Mouse (Mus musculus): Measurements from ENCODE around the gene Fbxo34.
"Not testable (repeated sequence)": the region's sequence is repeated elsewhere in the genome, so short reads cannot be mapped to it uniquely, and the experiment has no call there.

The Fbxo34 gene

DNA sequence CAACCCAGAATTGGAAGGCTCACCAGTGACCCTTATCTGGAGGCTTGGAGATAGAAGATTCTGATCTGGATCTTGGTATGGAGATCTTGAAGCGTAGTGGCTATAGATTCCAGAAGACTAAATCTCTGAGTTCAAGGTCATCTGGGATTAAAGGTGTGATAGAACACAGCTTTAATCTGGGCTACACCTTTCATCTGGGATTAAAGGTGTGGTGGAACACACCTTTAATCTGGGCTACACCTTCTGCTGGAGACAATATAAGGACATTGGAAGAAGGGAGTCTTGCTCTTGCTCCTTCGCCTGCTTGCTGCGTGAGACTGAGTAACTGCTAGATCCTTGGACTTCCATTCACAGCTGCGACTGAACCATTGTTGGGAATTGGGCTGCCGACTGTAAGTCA is at the start of gene Fbxo34:
Gene Fbxo34 (plus strand): TSS at position 301 of the 400 bp plus-strand sequence.
- not testable (repeated sequence) for DNase-seq

DNA sequence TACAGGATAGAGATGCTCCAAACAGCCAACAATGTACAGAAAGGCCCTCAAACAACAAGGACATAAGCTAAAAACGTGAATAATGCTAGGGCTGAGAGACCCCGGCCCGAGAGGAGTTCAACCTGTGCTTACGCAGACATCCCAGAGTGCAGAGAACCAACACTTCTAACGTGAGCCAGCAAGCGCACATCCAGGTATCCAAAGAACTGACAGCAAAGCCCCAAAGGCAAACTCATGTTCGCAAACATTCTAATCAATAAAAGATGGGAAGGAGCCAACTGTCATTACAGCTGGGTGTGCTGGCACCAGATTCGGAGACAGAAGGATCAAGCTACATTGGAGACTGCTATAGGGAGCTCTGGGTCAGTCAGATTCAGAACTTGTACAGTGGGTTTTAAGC is 47.5 kb upstream of the Fbxo34 start:
- no peak for DNase-seq

DNA sequence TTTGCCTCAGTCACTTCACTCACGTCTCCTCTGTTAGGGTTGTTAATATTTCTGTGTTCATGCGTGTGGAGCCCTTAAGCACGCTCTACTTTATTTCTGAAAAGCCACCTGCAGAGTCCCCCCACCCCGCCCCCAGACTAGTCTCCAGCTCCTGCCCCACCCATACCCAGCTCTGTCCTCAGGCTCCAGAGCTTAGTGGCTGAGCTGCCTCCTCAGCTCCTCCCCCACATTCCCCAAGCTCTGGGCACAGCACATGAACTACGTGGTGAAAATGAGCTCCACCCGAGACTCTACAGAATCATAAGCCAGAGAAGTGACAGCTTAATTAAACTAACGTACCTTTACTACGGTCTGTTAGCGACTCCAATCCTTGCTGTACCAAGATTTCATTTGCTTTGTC is 44.2 kb upstream of the Fbxo34 start:
- no peak for DNase-seq

DNA sequence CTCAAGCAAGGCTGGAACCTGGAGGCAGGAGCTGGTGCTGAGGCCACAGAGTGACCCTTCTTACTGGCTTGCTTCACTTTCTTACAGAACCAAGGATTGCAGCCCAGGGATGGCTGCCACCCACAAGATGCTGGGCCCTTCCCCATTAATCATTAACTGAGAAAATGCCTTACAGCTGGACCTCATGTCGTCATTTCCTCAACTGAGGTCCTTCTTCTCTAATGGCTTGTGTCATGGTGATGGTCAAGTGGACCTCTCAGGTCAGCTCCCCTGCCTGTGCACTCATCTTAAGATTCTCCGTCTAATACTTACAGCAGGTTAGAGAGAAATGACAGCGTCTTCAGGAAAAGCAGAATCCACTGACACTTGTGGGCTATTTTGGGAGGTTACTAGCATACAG is 32.9 kb upstream of the Fbxo34 start:
- DNase-seq = no peak

DNA sequence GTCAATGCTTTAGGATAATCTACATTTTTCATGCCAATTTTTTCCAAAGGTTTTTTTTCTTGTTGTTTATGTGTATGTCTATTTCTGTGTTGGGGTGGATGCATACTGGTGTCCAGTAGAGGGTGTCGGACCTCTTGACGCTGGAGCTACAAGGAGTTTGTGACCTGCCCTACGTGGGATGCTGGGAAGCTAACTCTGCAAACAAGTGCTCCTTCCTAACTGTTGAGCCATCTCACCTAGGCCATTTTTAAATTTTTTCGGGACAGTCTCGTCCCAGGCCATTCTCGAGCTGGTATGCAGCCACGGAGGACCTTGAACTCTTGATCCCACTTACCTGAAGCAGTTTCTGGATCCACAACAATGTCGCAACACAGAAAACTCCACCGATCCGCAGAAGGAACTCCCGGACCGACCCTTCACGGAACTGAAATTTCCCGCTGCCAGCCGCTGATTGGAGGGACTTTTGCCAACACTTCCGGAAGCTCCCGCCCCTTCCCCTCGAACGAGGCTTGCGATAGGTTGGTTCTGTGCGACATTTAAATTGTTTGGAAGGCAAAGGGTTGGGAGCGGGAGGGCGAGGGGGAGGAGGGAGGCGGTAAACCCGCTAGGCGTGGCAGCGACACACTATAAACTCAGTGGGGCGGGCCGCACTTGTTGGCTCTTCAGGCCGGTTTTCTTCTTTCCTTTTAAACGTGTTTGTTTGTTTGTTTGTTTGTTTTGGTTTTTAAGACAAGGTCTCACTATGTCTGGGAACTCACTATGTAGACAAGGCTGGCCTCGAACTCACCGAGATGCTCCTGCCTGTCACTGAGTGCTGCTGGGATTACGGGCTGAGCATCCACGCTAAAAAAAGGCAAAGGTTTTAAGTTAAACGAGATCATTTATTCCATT is 32.2 kb upstream of the Fbxo34 start, which contains the start of gene Dlgap5:
Gene Dlgap5 (minus strand): TSS at position 633 of the 891 bp plus-strand sequence.
- peak; percentile 88 for DNase-seq

DNA sequence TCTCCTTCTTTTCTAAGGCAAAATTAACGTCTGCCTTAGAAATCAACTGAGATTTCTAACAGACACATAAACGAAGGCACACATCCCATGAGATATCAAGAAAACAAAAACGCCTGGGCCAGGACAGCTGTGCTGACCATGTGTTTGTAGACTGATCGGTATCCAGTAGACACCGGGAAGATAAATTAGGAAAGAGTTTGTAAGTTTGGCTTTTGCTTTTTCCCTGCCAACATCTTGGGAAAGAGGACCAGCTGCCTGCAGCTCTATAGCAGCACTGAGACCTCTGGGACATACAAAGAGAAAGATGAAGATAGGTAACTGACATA is 31.6 kb upstream of the Fbxo34 start:
- no peak for DNase-seq

DNA sequence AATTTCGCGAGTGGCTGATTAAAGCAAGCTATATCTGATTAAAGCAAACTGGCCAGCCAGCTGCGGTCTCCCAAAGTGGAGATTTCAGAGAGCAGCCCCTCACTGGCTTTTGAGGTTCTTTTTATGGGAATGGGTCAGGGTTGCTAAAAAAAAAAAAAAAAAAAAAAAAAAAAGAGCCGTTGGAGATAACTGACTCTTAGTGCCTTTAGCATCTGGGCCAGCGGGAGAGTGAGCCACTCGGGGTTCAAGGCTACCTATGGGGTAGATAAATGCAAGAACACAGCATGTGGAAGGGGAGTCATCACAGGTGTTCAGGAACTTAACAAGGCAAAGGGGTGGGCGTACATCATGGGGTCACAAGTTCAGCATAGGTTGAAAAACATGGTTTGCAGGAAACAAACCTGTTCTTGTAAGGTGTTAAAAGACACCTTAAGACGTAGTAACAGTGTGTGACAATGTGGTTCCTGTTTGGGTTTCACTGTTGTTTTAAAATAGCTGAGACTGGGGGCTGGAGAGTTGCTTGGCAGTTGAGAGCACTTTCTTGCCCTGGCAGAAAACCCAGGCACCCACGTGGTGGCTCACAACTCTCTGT is 31.1 kb upstream of the Fbxo34 start:
- no peak for DNase-seq

DNA sequence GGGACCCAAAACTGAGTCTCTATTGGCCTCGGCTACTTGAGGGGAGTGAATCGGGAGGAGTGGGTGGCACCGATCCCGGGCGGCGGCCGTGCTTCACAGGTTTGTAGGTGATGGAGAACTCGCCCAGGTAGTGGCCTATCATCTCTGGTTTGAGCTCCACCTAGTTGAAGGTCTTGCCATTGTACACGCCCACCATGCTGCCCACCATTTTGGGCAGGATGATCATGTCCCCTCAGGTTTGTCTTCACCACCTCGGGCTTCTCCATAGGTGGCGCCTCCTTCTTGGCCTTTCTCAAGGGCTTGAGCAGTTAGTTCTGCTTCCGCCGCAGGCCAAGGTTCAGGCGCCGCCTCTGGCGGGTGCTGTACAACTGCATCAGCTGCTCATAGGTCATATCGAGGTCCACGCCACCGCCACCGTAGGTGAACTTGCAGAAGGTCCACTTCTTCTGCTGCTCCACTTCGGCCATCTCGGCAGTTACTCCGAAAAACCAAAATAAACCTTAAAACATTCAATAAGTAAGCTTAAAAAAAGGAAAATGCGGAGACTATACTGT is 30.4 kb upstream of the Fbxo34 start:
- no peak for DNase-seq

DNA sequence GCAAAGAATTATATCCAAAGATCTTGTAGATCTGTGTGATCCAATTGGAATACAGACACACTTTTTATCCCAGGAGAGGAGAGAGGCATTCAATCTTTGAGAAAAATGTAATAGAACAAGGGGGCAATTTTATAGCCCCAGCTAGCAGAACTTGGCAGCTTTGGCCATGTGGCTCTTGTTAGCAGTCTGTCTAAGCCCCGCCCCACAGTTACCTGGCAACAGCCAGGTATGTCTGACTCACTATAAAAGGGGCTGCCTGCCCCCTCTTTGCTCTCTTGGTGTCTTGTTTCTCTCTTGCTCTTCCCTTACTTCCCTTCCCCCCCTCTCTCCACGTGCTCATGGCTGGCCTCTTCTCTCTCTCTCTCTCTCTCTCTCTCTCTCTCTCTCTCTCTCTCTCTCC is 28.6 kb upstream of the Fbxo34 start:
- peak; percentile 4 to 12 for DNase-seq

DNA sequence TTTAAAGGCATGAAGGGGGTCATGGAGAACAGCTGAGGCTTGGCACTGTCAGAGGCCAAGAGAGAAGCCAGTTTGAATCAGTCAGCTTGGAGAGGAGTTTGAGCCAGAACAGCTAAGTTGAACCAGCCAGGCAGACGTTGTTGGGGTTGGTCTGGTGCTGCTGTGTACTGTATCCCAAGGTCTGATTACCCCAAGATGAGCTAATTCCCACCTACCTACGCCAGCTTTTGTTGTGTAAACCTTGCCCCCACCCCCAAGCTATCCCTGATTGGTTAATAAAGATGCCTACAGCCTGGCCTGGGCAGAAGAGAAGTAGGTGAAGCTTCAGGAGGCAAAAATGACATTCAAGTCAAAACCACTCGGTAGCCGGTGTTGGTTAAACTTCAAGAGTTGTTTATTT is 27.8 kb upstream of the Fbxo34 start:
- no peak for DNase-seq

DNA sequence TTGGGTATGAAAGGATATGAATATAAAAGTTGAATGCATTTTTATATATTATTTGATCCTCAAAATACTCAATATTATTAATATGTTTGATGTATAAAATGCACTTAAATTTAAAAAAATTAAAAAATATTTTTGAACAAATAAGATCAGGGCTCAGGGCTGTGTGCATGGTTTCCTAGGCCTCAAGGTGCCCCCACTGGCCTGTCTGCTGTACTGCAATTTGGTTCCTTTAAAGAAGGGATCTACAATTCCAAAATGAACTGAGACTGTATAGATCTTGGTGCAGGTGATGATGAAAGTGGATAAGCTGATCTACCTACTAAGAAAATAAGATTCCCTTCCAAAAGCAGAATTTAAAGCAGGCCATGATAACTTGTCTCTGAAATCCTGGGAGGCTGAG is 17.2 kb upstream of the Fbxo34 start:
- DNase-seq = peak; percentile 19 to 42

DNA sequence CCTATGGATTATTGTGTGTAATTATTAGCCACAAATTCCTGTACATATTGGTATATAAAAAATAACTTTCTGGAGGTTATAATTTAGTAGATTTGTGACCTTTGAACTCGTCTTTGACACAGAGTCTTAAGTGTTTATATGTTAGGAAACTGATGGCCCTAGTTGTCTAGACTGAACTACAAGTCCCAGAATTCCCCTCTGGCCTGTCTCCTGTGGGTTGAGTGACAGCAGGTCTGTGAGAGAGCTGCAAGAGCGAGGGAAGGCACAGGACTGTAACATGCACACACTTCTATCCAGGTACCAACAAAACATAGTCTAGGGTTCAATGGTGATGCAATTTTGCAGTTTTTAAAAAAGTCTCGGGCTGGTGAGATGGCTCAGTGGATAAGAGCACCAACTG is 11.3 kb upstream of the Fbxo34 start:
- DNase-seq = no peak

DNA sequence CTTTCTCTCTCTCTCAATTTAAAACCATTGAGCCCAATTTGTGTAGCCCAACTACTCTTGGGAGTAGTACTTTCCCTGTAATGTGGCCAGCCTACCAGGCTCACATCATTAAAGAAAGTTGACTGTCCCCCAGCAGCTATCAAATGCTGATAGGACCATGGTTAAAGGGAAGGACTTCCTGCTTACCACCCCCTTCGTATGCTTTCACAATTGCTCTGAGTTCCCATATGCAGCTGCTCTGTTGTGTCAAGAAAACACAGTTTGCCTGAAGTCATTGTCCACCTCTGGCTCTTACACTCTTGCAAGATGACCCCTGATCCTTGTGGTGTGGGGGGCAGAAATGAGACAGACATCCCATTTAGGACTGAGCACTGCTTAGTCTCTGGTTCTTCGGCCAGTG is 5.3 kb upstream of the Fbxo34 start:
- DNase-seq = no peak

DNA sequence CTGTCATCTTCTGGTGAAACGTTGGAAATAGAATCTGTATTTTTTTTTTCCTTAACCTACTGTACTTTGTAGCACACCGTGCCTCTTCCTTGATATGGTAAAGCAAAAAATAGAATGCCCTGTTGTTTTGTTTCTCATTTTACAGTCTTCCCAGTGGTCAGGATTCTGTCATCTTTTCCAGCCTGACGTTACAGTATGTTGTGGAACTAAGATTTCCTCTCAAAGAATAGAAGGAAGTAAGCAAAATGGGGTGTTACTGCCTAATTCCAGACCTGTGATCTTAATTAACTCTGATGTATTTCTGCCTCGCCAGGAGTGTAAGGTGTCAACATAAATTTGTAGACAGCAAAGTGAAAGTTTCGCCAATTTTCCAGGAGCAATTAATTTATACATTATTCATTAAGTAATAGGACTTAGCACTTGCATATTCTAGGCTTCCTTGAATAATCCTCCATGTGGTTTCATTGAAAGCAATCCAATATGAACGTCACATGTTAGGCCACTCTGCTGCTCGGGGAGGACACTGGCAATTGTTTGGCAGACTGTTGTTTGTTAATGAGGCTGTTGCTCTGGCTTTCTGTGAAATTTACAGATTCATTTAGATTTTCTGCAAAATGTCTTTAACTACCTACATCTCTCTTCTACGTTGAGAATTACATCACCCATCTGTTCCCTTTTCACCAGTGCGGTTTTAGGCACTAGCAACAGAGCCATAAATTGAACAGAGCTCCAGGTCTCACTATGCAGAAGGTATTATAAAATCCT is 4.7 kb upstream of the Fbxo34 start:
- no peak for DNase-seq

DNA sequence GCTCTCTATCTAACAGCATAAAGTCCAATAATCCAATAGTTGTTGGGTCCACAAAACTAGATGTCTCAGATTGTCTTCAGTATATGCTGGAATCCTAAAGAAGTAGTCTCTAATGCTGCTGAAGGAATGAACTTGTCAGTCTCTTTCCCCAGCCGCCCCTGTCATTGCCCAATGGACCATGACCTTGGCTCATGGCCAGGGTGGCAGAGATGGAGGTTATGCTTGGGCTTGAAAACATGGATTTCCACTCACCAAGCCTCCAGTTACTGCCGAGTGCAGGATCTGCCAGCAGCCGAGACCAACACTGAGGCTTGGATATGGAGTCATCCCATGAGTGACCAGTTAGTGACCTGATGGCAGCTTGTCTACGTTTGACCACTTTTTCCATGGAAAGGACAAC is 9.3 kb downstream of the Fbxo34 start:
- no peak for DNase-seq

DNA sequence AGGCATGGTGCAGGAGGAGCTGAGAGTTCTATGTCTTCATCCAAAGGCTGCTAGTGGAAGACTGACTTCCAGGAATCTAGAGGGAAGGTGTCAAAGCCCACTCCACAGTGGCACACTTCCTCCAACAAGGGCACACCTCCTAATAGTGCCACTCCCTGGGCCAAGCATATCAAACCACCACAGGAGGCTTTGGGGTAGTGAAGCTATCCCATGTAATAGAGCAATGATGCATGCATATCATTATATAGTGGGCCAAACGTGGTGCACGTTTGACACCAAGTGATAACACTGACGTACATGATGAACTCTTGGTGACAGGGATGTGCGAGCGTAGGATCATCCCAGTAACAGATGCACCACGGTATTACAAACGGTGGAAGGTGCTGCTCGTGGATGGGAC is 11.8 kb downstream of the Fbxo34 start:
- no peak for DNase-seq

DNA sequence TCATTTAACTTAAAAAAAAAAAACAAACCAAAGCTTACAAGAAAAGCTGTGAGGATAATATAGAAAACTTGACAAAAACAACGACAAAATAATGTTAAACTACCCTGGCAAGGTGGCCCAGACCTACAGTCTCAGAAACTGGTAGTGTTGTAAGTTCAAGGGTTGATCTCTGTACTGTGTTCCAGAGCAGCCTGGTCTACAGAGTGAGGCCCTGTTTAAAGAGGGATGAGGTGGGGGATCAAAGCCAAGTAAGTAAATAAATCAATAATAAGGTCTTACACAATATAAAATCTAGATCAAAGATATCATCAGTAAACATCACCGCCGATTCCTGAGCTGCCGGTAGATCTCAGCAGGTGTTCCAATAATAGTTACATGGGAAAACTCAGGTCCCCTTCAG is 12.2 kb downstream of the Fbxo34 start:
- DNase-seq = no peak

DNA sequence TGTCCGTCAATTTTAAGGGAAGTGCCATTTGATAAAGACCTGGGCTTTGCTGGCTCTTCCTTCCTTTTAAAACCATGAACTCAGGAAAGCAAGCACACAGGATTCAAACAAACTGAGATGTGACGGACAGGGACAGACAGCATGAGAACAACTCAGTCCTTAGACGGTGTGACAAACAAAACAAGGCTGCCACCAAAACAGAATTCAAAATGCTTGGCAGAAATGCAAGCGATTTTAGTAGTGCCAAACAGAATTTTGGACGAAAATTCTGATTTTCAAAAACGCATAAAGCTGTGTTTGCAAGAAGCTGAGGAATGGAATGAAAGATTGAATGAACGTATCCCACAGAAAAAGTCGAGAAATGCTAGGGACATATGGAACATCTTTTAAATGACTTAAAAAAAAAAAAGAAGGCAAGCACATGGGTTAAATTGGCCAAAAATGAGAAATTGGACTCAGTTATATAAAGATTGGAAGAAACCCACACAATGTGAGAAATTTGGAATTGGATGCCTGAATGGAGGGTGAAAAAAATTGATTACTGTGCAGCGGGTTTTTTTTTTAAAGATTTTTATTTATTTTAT is 12.7 kb downstream of the Fbxo34 start:
- no peak for DNase-seq

DNA sequence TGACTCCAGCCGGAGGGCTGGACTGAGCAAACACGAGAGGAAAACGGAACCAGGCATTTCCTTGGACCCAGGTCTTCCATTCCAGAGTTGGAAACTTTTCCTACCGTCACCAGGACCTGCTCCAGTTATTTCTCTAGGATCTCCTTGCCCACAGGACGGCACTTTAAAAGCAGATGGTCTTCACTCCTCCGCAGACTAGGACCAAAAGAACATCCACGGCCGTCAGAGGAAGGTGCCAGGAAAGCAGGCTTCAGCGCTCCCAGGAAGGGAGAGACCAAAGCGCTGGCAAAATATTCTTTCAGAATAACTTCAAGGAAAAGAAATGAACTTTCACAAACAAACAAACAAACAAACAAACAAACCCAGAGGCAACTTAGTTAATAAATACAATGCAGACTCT is 14.2 kb downstream of the Fbxo34 start:
- DNase-seq = no peak

DNA sequence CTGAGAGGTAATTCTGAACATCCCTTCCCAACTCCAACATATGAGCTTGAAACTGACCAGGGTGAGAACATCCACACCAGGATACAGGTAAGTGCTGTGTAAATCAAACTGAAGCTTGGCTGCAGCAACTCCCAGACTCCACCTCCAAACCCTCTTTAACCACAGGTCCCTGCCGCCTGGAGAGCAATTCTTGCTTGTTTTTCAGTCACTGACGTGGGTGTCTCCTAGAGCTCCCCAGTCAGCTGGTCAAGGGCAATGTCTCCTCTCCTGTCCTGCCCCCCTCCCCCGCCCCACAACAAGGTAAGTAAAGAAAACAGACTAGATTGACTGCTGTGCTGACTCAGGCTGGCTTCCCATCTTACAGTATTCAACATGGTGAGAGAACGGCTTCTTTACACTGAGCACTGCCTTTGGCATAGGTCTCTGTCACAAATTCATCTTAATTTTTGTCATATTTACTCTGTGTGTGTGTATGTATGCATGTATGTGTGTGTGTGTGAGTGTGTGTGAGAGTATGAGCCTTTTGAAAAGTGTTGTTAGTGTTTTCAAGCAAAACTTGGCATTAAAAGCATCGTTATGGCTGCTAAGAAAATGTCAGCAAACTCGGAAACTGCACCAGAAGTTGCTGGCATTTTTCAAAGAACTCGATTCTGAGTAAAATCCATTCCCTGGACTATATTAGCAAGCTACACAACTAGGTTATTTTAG is 15.4 kb downstream of the Fbxo34 start:
- DNase-seq = no peak

DNA sequence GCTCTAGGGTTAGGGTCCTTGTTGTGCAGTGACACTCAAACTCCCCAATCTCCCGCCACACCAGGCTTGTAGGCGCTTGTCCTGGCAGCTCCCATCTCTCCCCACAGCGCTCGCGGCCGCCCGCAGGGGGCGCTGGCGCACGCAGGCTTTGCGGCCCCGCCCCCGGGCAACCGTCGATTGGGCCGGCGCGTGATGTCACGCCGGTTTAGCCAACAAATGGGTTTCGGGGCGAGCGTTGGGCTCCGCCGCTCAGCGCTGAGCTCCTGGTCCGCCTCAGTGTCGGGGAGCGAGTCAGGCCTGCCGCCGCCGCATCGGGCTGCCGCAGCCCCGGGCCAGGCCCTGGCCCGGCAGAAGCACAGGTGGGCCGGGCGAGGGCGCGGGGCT is 22.1 kb downstream of the Fbxo34 start:
- peak; percentile 98 to 99 for DNase-seq

DNA sequence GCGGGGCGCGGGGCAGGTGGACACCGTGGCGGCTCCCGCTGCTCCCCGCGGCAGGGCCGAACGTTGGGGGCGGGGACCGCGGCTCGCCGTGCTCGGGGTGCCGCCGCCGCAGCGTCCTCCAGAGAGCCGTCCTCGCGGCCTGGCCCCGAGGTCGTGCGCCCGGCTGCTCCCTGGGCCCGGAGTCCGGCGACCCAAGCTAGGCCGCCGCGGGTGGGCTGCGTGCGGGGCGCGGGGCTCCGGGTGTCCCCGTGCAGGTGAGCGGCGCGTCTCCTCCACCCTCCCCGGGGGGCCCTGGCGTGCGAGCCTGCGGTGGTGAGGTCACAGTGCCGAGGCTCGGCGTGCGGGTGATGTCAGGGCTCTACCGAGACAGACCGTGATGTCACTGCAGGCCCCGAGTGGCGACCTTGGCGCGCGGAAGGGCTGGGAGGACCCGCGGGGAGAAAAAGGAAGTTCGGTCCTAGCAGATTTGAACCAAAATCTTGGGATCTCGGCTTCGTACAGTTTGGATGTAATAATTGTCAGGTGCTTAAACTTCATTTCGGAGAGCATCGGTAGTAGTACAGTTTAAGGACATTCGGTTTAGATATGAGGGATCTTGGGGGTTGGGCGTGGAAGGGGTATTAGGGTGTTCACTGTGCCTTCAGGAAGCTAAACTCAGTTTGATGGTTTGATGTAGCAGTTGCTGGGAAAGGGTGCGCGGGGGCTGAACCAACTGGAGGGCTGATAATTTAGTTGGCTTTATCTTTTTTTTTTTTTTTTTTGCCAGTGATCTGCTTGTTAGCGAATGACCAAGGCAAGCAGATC is 22.7 kb downstream of the Fbxo34 start:
- peak; percentile 85 to 86 for DNase-seq

Measured in B cell, adult 2 months (primary cell).